Mouse (Mus musculus) spleen, adult 2 months (tissue): ENCODE measurements around the gene Itpk1.

ENCODE experiments used
- CTCF ChIP-seq: fragments of 200-500 bp; IDR thresholded peaks from 2 replicates; pipeline ENCODE4 v1.5.1; 2011; ENCODE audit warnings: mild to moderate bottlenecking, inconsistent platforms; ENCODE audit not compliant: insufficient read depth, insufficient read length, insufficient replicate concordance; ENCODE audit errors: extremely low read depth
- POLR2A ChIP-seq: fragments of 200-500 bp; IDR thresholded peaks from 2 replicates; pipeline ENCODE4 v1.6.1; 2011; ENCODE audit warnings: low read depth, low read length, inconsistent platforms

DNA sequence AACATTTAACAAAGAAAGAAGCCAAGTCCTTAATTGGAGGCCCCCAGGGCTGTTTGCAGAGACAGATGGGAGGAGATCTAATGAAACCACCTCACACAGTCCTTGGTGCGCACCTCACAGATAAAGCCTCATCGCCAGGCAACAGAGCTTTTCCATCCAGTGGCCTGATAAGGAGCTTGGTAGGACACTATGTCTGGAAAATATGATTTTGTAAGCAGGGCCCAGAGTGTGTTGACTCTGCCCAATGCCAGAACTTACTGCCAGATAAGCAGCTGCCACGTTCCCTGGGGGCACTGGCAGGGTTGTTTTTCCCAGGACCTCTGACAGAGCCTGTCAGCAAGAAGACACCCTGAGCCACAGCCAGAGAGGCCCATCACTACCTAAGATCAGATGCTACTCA lies 153.5 kb downstream of the Itpk1 start:
- TF ChIP-seq CTCF (no peak), POLR2A (no peak)
